Mouse (Mus musculus): ENCODE measurements around the gene Oscar. TPM values are rescaled to one million over a fixed set of nuclear protein-coding genes. Genes with fewer than 3 reads are reported as not detected.
"Not testable (repeated sequence)": the region's sequence is repeated elsewhere in the genome, so short reads cannot be mapped to it uniquely, and the experiment has no call there.

The Oscar gene
- total RNA-seq, 2 experiments from 2014 or later: not detected

- no peak for ATAC-seq (replicated peaks; ENCODE audit: low FRiP score, poor library complexity, severe bottlenecking)
These were observed 41.7 kb downstream of the Oscar start for GRCm38 (mm10) chr7:3574216-3574615.

- no peak for ATAC-seq (replicated peaks; ENCODE audit: low FRiP score, poor library complexity, severe bottlenecking)
These were observed 44.1 kb downstream of the Oscar start for GRCm38 (mm10) chr7:3571847-3572246.

- ATAC-seq (replicated peaks; ENCODE audit: low FRiP score, poor library complexity, severe bottlenecking): not testable (repeated sequence)
These were observed 45.4 kb downstream of the Oscar start for GRCm38 (mm10) chr7:3570580-3570979.

- no peak for ATAC-seq (replicated peaks; ENCODE audit: low FRiP score, poor library complexity, severe bottlenecking)
These were observed 46.2 kb downstream of the Oscar start for GRCm38 (mm10) chr7:3569725-3570124.

- no peak for ATAC-seq (replicated peaks; ENCODE audit: low FRiP score, poor library complexity, severe bottlenecking)
These were observed 48.6 kb downstream of the Oscar start for GRCm38 (mm10) chr7:3567336-3567735.

Other genes starting within 250 kb of the Oscar start
- not detected in 2 replicates for gene Cacng8, start 225.5 kb downstream of the Oscar start, total RNA-seq (2015; ENCODE audit: low replicate concordance)
- gene Cacng8, start 225.5 kb downstream of the Oscar start, total RNA-seq (2017; ENCODE audit: low replicate concordance): not detected in 2 replicates
- not detected in 2 replicates for gene Cacng6, start 192.0 kb downstream of the Oscar start, total RNA-seq (2015; ENCODE audit: low replicate concordance)
- gene Cacng6, start 192.0 kb downstream of the Oscar start, total RNA-seq (2017; ENCODE audit: low replicate concordance): not detected in 2 replicates
- gene Tarm1, start 113.5 kb downstream of the Oscar start, total RNA-seq (2015; ENCODE audit: low replicate concordance): 0.63 TPM in 1 of 2 replicates, not detected in the other
- gene Tarm1, start 113.5 kb downstream of the Oscar start, total RNA-seq (2017; ENCODE audit: low replicate concordance): 0.34 and 1.8 TPM in 2 replicates
- gene Ndufa3, start 1.2 kb upstream of the Oscar start, total RNA-seq (2015; ENCODE audit: low replicate concordance): 136 and 146 TPM in 2 replicates
- gene Ndufa3, start 1.2 kb upstream of the Oscar start, total RNA-seq (2017; ENCODE audit: low replicate concordance): 46.0 and 54.0 TPM in 2 replicates
- gene Tfpt, start 13.8 kb upstream of the Oscar start, total RNA-seq (2015; ENCODE audit: low replicate concordance): 4.2 and 4.6 TPM in 2 replicates
- gene Tfpt, start 13.8 kb upstream of the Oscar start, total RNA-seq (2017; ENCODE audit: low replicate concordance): 15.4 and 15.5 TPM in 2 replicates
- gene Prpf31, start 13.8 kb upstream of the Oscar start, total RNA-seq (2015; ENCODE audit: low replicate concordance): 8.8 and 10.4 TPM in 2 replicates
- 9.5 and 16.4 TPM in 2 replicates for gene Prpf31, start 13.8 kb upstream of the Oscar start, total RNA-seq (2017; ENCODE audit: low replicate concordance)
- 80.9 and 94.9 TPM in 2 replicates for gene Cnot3, start 29.1 kb upstream of the Oscar start, total RNA-seq (2015; ENCODE audit: low replicate concordance)
- gene Cnot3, start 29.1 kb upstream of the Oscar start, total RNA-seq (2017; ENCODE audit: low replicate concordance): 15.2 and 20.4 TPM in 2 replicates
- gene Leng1, start 49.7 kb upstream of the Oscar start, total RNA-seq (2015; ENCODE audit: low replicate concordance): 1.5 and 5.0 TPM in 2 replicates
- gene Leng1, start 49.7 kb upstream of the Oscar start, total RNA-seq (2017; ENCODE audit: low replicate concordance): 1.7 and 2.6 TPM in 2 replicates
- 0.63 TPM in 1 of 2 replicates, not detected in the other for gene Tmc4, start 61.4 kb upstream of the Oscar start, total RNA-seq (2015; ENCODE audit: low replicate concordance)
- gene Tmc4, start 61.4 kb upstream of the Oscar start, total RNA-seq (2017; ENCODE audit: low replicate concordance): 2.1 and 3.6 TPM in 2 replicates
- 1.2 and 7.9 TPM in 2 replicates for gene Tsen34, start 76.7 kb upstream of the Oscar start, total RNA-seq (2015; ENCODE audit: low replicate concordance)
- gene Tsen34, start 76.7 kb upstream of the Oscar start, total RNA-seq (2017; ENCODE audit: low replicate concordance): 1.3 and 3.2 TPM in 2 replicates
- 22.8 and 27.7 TPM in 2 replicates for gene Mboat7, start 77.4 kb upstream of the Oscar start, total RNA-seq (2015; ENCODE audit: low replicate concordance)
- gene Mboat7, start 77.4 kb upstream of the Oscar start, total RNA-seq (2017; ENCODE audit: low replicate concordance): 6.1 and 8.4 TPM in 2 replicates
- gene Rps9, start 87.8 kb upstream of the Oscar start, total RNA-seq (2015; ENCODE audit: low replicate concordance): 418 and 419 TPM in 2 replicates
- gene Rps9, start 87.8 kb upstream of the Oscar start, total RNA-seq (2017; ENCODE audit: low replicate concordance): 230 and 442 TPM in 2 replicates
- gene Pirb, start 104.2 kb upstream of the Oscar start, total RNA-seq (2015; ENCODE audit: low replicate concordance): 44.4 and 48.7 TPM in 2 replicates
- 10.7 and 16.3 TPM in 2 replicates for gene Pirb, start 104.2 kb upstream of the Oscar start, total RNA-seq (2017; ENCODE audit: low replicate concordance)
- gene Gm15448, start 209.5 kb upstream of the Oscar start, total RNA-seq (2015; ENCODE audit: low replicate concordance): 2.1 TPM in 1 of 2 replicates, not detected in the other
- gene Gm15448, start 209.5 kb upstream of the Oscar start, total RNA-seq (2017; ENCODE audit: low replicate concordance): 1.6 and 3.8 TPM in 2 replicates
- 11.3 and 12.5 TPM in 2 replicates for gene Pira2, start 228.9 kb upstream of the Oscar start, total RNA-seq (2015; ENCODE audit: low replicate concordance)
- gene Pira2, start 228.9 kb upstream of the Oscar start, total RNA-seq (2017; ENCODE audit: low replicate concordance): 7.4 and 7.9 TPM in 2 replicates